Mouse (Mus musculus): Measurements from ENCODE around the gene Pacs2. TPM values are rescaled to one million over a fixed set of nuclear protein-coding genes. Genes with fewer than 3 reads are reported as not detected.
A peak's percentile ranks its signal among the peaks of the same experiment; 100 is the strongest.

The Pacs2 gene
- total RNA-seq, 2 experiments from 2014 or later = 14.5 to 18.3 TPM

GRCm38 (mm10) chr12:113107431-113108124, 93.3 kb downstream of the Pacs2 start:
- ATAC-seq (replicated peaks; ENCODE audit: low FRiP score, poor library complexity, severe bottlenecking) = peak; percentile 81

- no peak for ATAC-seq (replicated peaks; ENCODE audit: low FRiP score, poor library complexity, severe bottlenecking)
Measured at GRCm38 (mm10) chr12:113108528-113109283, 94.4 kb downstream of the Pacs2 start.

- ATAC-seq (replicated peaks; ENCODE audit: low FRiP score, poor library complexity, severe bottlenecking) = no peak
Measured at GRCm38 (mm10) chr12:113109801-113110200, 95.5 kb downstream of the Pacs2 start.

GRCm38 (mm10) chr12:113114141-113114540, 99.8 kb downstream of the Pacs2 start:
- ATAC-seq (replicated peaks; ENCODE audit: low FRiP score, poor library complexity, severe bottlenecking) = no peak

GRCm38 (mm10) chr12:113114856-113115538, 100.7 kb downstream of the Pacs2 start:
- no peak for ATAC-seq (replicated peaks; ENCODE audit: low FRiP score, poor library complexity, severe bottlenecking)

- peak; percentile 75 for ATAC-seq (replicated peaks; ENCODE audit: low FRiP score, poor library complexity, severe bottlenecking)
Measured at GRCm38 (mm10) chr12:113119516-113120410, 105.5 kb downstream of the Pacs2 start.

Other genes starting within 250 kb of the Pacs2 start
- gene Ahnak2, start 211.9 kb upstream of the Pacs2 start, total RNA-seq (2015; ENCODE audit: low replicate concordance) = not detected in 2 replicates
- 0.09 TPM in 1 of 2 replicates, not detected in the other for gene Ahnak2, start 211.9 kb upstream of the Pacs2 start, total RNA-seq (2017; ENCODE audit: low replicate concordance)
- gene Clba1, start 205.6 kb upstream of the Pacs2 start, total RNA-seq (2015; ENCODE audit: low replicate concordance) = not detected in 2 replicates
- 0.42 TPM in 1 of 2 replicates, not detected in the other for gene Clba1, start 205.6 kb upstream of the Pacs2 start, total RNA-seq (2017; ENCODE audit: low replicate concordance)
- 28.8 and 35.5 TPM in 2 replicates for gene Cdca4, start 185.1 kb upstream of the Pacs2 start, total RNA-seq (2015; ENCODE audit: low replicate concordance)
- 22.1 and 29.7 TPM in 2 replicates for gene Cdca4, start 185.1 kb upstream of the Pacs2 start, total RNA-seq (2017; ENCODE audit: low replicate concordance)
- gene Gpr132, start 146.3 kb upstream of the Pacs2 start, total RNA-seq (2015; ENCODE audit: low replicate concordance) = 1.9 and 2.3 TPM in 2 replicates
- 1.1 and 2.1 TPM in 2 replicates for gene Gpr132, start 146.3 kb upstream of the Pacs2 start, total RNA-seq (2017; ENCODE audit: low replicate concordance)
- gene Jag2, start 84.7 kb upstream of the Pacs2 start, total RNA-seq (2015; ENCODE audit: low replicate concordance) = not detected in 2 replicates
- gene Jag2, start 84.7 kb upstream of the Pacs2 start, total RNA-seq (2017; ENCODE audit: low replicate concordance) = not detected in 2 replicates
- 2.7 TPM in 1 of 2 replicates, not detected in the other for gene Nudt14, start 72.4 kb upstream of the Pacs2 start, total RNA-seq (2015; ENCODE audit: low replicate concordance)
- 1.1 TPM in 1 of 2 replicates, not detected in the other for gene Nudt14, start 72.4 kb upstream of the Pacs2 start, total RNA-seq (2017; ENCODE audit: low replicate concordance)
- 2.3 TPM in 1 of 2 replicates, not detected in the other for gene Btbd6, start 38.0 kb upstream of the Pacs2 start, total RNA-seq (2015; ENCODE audit: low replicate concordance)
- gene Btbd6, start 38.0 kb upstream of the Pacs2 start, total RNA-seq (2017; ENCODE audit: low replicate concordance) = 1.9 and 2.9 TPM in 2 replicates
- gene Brf1, start 13.8 kb upstream of the Pacs2 start, total RNA-seq (2015; ENCODE audit: low replicate concordance) = 14.6 and 20.9 TPM in 2 replicates
- 35.9 and 52.0 TPM in 2 replicates for gene Brf1, start 13.8 kb upstream of the Pacs2 start, total RNA-seq (2017; ENCODE audit: low replicate concordance)
- not detected in 2 replicates for gene Tex22, start 60.0 kb downstream of the Pacs2 start, total RNA-seq (2015; ENCODE audit: low replicate concordance)
- gene Tex22, start 60.0 kb downstream of the Pacs2 start, total RNA-seq (2017; ENCODE audit: low replicate concordance) = 0.42 TPM in 1 of 2 replicates, not detected in the other
- gene Mta1, start 83.8 kb downstream of the Pacs2 start, total RNA-seq (2015; ENCODE audit: low replicate concordance) = 14.8 and 15.0 TPM in 2 replicates
- 8.5 and 13.6 TPM in 2 replicates for gene Mta1, start 83.8 kb downstream of the Pacs2 start, total RNA-seq (2017; ENCODE audit: low replicate concordance)
- 6.9 and 9.0 TPM in 2 replicates for gene Crip2, start 125.7 kb downstream of the Pacs2 start, total RNA-seq (2015; ENCODE audit: low replicate concordance)
- gene Crip2, start 125.7 kb downstream of the Pacs2 start, total RNA-seq (2017; ENCODE audit: low replicate concordance) = 3.6 and 3.9 TPM in 2 replicates
- 111 and 139 TPM in 2 replicates for gene Crip1, start 131.8 kb downstream of the Pacs2 start, total RNA-seq (2015; ENCODE audit: low replicate concordance)
- 75.3 and 179 TPM in 2 replicates for gene Crip1, start 131.8 kb downstream of the Pacs2 start, total RNA-seq (2017; ENCODE audit: low replicate concordance)
- 1.0 and 1.9 TPM in 2 replicates for gene Tedc1, start 141.9 kb downstream of the Pacs2 start, total RNA-seq (2015; ENCODE audit: low replicate concordance)
- gene Tedc1, start 141.9 kb downstream of the Pacs2 start, total RNA-seq (2017; ENCODE audit: low replicate concordance) = 7.5 and 8.2 TPM in 2 replicates
- not detected in 2 replicates for gene Tmem121, start 171.4 kb downstream of the Pacs2 start, total RNA-seq (2015; ENCODE audit: low replicate concordance)
- 1.0 TPM in 1 of 2 replicates, not detected in the other for gene Tmem121, start 171.4 kb downstream of the Pacs2 start, total RNA-seq (2017; ENCODE audit: low replicate concordance)